Mouse (Mus musculus) c-Kit-positive CD71-negative TER-119-negative erythroid progenitor cells, embryonic 14.5 days (primary cell): Measurements from ENCODE around the gene Sec14l3.
"Not testable (repeated sequence)": the region's sequence is repeated elsewhere in the genome, so short reads cannot be mapped to it uniquely, and the experiment has no call there.

ENCODE experiments used
- DNase-seq: peaks from one replicate; pipeline ENCODE4 v3.0.0-alpha.2; 2013; ENCODE audit warnings: low read depth

The Sec14l3 gene

DNA sequence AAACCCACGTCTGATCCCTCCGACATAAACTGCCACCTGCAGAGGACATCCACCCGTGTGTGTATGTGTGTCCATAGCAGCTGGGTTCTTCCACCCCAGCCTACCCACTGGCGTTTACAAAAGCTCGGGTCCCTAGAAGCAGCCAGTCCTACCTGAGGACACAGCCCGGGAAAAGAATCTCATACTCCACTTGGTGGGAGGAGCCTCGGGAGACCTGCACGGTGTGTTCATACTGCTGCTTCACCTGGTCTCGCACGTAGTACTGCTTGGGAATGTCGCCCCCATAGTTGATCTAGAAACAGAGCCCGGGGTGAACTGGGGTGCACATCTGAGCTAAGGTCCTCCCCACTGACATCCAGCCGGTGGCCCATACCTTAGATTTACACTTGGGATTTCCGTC is 38.9 kb downstream of the Sec14l3 start:
- DNase-seq: no peak

- DNase-seq: no peak
Measured at GRCm38 (mm10) chr11:4104989-4105388, 40.3 kb downstream of the Sec14l3 start.

DNA sequence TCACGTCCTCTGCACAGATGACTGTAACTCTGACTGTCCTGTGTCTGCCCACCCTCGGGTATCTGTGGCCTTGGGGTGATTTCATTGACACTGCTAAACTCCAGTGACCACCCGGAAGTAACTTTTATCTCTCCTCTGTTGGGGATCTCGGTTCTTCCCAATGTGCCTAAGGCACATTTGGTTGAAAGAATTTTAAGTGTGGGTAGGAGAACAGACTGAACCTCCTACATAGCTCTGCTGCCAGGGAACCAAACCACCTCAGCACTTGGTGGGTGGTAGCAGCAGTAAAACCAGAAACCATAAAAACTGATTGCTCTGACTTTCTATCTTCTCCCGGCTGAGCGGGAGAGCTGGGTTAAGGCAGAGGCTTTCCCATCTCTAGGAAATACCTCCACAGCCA is 40.8 kb downstream of the Sec14l3 start:
- DNase-seq: no peak

DNA sequence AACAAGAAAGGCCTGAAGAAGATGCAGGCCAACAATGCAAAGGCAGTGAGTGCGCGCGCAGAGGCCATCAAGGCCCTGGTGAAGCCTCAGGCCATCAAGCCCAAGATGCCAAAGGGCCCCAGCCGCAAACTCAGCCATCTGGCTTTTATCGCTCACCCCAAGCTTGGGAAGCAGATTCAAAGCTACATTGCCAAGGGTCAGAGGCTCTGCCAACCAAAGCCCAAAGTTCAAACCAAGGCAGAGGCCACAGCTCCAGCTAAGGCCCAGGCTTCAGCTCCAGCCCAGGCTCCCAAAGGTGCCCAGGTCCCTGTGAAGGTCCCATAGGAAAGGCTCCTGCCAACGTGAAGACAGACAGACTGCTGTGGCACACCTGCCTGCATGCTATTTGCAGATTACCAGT is 43.3 kb downstream of the Sec14l3 start:
- not testable (repeated sequence) for DNase-seq

GRCm38 (mm10) chr11:4108691-4109090 is 44.0 kb downstream of the Sec14l3 start:
- DNase-seq: no peak

DNA sequence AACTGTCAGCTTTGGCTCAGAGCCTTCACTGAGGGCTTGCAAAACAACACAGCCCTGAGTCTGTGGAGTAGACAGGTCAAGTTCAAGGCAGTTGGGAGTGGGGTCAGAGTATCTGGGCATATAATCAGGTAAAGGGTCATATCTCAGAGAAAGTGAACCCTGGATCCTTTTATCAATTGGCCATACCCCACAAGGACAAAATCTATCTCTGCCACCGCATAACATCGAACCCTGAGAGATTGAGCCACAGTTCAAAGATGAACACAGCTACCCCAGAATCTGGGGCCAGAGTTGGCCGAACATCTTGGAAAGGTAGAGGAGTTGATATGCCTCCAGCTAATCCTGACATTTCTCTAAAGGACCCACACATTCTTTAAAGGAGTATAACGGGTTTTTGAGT is 47.4 kb downstream of the Sec14l3 start:
- DNase-seq: no peak

DNA sequence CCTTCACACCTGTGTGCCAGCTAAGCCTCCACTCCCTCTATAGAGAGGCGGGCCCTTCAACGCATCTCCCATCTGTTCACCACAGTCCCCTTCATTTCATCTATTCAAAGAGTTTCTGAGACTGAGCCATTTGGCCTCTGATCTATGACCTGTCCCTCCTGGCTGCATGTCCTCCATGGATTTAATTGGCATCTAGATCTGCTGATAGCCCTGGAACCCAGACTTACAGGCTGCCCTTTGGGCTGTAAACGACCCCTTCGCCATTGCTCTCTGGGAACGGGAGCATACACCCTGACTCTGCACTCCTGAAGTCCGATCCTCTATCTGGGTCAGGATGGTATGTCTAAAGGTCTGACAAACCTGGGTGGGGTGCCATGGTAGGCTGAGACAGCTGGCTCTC is 48.2 kb downstream of the Sec14l3 start:
- no peak for DNase-seq

DNA sequence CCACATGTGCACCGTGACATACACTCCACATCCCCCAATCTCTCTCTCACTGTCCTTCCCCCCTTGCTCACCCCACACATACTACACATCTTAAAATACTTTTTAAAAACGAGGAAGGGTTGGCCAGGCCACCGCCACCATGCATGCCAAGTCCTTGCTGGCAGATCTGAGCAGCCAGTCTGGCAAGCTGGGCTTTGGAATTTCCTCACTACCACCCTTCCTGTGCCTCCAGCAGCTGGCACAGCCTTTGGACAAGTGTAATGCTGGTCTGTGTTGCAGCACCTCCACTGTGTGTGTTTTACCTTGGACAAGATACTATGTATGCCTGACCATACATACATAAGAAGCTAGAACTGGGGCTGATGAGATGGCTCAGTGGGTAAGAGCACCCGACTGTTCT is 48.9 kb downstream of the Sec14l3 start:
- DNase-seq: no peak

DNA sequence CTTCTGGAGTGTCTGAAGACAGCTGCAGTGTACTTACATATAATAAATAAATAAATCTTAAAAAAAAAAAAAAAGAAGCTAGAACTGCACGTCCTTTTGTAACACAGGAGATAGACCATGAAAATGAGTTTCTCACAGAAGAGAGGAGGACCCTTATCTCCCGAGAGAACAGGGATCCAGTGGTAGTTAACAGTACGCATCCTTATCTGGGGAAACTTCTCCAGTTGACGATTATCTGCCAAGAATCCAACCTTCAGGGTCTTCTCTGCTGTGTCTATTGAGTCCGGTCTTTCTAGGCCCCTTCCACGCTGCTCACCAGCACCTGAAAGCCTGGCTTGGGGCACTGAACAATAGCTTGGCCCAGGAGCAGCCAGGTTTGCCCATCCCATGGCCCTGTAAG is 49.3 kb downstream of the Sec14l3 start:
- no peak for DNase-seq

GRCm38 (mm10) chr11:4114541-4114940 is 49.9 kb downstream of the Sec14l3 start:
- DNase-seq: not testable (repeated sequence)

DNA sequence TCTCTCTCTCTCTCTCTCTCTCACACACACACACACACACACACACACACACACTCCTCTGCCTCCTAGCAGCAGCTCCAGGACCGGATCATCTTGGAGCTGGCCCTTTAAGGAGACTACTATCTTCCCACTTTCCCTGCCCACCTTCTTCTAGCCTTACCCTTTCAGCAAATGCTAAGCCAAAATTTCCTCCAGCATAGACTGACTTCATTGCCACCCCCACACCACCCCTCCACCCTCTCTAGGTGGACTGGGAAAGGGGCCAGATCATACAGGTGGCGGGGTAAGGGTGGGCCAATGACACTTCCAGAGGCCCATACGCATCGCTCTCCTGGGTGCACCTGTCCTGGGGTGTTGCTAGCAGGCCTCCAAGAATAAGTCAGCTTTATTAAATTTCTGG is 50.8 kb downstream of the Sec14l3 start:
- no peak for DNase-seq

DNA sequence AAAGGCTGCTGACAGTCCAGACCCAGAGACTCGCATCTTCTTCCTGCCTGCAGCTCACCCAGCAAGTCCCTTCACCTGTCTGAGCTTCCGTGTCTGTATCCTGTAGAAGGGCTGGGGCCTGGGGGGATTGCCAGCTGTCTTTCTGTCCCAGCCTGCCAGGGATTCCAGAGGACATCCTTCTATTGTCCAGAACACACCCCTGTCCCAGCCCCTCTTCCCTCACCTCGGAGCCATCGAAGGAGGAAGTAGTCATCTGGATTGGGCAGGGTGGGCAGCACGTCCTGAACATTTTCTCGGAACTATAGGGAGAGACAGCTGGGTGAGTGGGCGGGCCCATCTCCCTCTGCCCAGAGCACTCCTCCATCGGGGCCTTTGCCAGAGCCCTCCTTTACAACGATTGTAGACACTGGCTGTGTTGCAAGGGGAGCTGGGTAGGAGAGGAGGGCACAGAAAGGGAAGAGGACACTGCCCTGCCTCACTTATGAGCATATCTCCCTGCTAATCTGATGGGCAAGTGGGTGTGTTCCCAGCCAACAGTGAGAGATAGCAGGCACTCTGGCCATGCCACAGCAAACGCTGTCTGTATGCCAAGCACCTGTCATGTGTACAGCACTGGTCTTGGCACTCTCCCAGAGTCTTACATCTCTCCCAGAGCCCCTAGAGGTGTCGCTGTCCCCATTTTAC is 52.0 kb downstream of the Sec14l3 start:
- no peak for DNase-seq

DNA sequence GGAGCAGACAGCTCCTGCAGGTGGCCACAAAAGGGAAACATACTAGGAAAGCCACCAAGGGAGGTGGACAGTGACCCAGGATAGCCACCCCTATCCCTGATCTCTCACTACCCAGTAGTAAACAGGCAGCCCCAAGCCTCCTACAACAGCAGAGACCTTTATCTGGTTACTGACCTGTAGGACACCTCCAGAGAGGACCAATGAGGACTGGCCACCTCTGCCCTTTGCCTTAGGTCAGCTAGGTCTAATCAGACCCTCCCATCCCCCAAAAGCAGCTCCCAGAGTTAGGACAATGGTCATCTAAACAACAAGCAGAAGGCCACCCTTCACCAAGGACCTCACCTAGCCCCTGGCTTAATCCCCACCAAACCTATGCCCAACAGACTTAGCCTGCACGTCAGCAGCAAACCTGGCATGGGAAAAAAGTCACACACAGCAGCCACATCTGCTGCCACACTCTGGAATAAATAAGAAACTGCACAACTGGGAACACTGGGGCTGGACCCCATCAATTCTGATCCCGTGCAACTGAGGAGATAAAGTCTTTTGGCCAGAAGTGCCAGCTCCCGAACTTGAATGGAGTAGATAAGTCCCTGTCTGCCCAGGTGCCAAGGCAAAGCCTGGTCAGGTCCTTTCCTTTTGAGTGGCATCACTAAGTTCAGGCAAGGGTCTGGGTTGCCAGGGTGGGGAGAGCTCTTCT is 52.9 kb downstream of the Sec14l3 start:
- DNase-seq: no peak

DNA sequence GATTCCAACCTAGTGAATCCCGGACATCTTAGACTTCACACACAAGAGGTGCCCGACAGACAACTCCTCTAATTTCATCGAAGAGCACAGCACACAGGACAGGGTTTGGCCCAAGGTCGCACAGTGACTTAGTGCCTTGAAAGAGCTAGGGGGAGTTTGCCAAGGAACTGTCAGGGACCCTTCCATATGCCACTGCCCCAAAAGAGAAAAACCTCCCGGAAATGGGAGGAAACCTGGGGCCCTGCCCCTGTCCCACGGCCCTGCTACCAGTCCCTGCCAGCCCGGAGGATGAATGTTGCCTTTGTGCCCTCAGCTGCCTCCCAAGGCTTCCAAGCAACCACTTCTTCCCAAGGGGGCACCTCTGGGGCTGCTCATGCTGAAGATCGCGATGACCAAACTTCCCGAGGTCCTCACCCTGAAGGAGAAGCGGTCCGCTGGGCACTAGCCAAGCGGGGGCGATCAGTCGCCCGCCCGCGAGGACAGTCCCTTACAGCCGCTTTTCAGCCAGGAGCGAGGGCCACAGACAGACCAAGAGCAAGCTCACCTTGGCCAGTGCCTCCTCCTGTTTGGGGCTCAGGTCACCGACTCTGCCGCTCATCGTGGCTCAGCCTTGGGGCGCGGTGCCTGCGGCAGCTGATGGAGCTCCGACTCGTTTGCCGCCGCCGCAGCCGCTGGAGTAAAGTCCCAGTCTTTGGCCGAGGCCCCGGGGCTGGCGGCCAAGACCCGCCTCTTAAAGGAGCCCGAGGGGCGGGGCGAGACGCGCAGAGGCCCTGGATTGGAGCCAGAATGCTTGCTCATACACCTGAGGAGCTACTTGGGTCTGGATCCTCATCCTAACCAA is 53.7 kb downstream of the Sec14l3 start:
- no peak for DNase-seq

DNA sequence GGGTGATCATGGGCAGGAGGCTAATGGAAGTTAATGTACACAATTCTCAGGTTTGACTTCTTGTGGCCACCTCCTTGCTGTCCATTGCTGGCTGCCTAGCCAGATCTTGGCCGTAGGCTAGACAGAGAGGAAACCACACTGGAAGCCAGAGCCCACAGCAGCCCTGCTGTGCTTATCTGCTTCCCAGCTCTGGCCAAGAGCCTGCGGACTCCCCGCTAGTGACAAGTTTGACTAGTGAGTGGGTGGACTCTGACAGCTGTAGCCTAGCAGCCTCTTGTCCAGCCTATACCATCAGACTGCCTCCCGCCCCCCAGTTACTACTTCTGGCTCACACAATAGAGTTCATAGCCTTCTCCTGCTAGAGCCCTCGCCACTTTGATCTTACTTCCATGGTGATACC is 55.0 kb downstream of the Sec14l3 start:
- DNase-seq: no peak

DNA sequence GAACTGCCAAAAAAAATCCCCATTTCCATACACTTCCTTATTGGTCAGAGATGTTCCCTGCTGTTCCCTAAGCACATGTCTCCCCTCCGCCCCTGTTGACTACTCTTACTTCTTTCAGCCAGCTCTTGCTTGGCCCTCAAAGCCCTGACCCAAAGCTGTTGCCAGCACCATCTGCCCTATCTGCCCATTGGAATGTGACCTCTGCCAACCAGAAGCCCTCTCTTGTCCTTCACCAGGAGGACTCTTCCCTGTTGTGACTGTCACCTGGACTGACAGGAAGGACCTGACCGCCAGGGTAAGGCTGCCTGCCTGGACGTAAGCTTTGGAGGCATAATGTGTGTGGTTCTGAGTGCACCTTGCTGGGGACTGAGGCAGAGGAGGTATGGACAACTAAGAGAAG is 57.0 kb downstream of the Sec14l3 start:
- DNase-seq: no peak

GRCm38 (mm10) chr11:4122226-4122625 is 57.6 kb downstream of the Sec14l3 start:
- no peak for DNase-seq

GRCm38 (mm10) chr11:4122742-4123579 is 58.3 kb downstream of the Sec14l3 start, which contains the start of gene Sec14l2:
Gene Sec14l2 (minus strand): TSS chr11:4123415.
- no peak for DNase-seq

DNA sequence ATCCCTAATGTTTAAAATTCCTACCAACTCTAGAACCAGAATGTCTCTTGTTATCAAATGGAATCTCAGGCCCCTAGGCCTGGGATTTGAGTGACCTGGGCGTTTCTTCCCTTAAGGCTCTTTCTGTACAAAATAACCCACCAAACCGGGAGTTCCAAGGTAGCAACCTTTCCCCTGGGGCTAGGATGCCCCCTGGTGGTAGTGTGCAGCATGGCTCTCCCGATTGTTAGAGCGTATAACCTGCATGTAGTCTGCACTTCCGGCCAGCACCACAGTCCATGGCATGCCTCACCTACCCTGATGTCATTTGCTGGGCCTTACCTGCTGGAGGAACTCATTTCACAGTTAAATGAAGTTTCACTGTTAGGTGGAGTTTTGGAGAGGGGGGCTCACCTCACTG is 59.3 kb downstream of the Sec14l3 start:
- no peak for DNase-seq

DNA sequence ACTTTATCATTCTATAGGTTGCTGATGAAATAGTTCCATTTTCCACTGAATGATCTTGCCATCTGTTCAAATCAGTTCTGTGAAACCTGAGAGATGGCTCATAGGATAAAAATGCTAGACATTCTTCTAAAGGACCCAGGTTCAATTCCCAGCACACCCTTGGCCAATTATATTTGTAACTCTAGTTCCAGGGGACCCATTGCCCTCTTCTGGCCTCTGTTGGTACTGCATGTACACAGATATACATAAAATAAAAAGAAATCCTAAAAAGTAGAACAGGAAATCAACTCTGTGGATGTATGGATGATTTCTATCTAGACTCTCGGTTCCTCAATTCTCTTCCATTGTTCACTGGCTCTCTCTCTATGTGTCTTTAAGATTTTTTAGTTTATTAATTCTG is 62.4 kb downstream of the Sec14l3 start:
- DNase-seq: no peak
